Mouse (Mus musculus) lung, adult 2 months (tissue): ENCODE data around the gene Col15a1.

Source experiments
- CTCF ChIP-seq: fragments of 200-500 bp; IDR thresholded peaks from 2 replicates; pipeline ENCODE4 v1.5.1; 2011; ENCODE audit warnings: mild to moderate bottlenecking, low read length, control low read depth; ENCODE audit not compliant: insufficient read depth
- POLR2A ChIP-seq: fragments of 200-500 bp; IDR thresholded peaks from 2 replicates; pipeline ENCODE4 v1.6.1; 2011; ENCODE audit warnings: low read depth, mild to moderate bottlenecking, control low read depth, low read length, borderline replicate concordance; ENCODE audit errors: extremely low read depth

DNA sequence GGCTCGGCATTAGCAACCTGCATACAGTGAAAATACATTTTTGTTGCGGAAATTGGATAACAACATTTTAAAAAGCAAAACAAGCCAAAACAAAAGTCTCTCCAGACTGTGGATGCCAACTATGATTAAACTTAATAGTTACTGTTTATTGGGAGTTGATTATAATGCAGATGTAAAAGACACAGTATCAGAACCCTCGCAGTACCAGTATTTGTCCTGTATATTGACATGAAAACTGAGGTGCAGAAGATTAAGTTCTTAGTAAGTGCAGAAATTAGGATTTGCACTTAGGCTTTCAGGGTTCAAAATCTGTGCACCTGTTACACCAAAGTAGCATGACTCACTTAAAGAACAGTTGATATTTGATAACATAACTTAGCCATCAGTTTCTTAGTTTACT lies 146.3 kb downstream of the Col15a1 start:
- TF ChIP-seq POLR2A (no peak), CTCF (no peak)
